Mouse (Mus musculus) hindbrain, embryonic 16.5 days (tissue): Measurements from ENCODE around the gene Slc4a1. TPM values are rescaled to one million over a fixed set of nuclear protein-coding genes. Genes with fewer than 3 reads are reported as not detected.

Source experiments
- ATAC-seq: fragments of 200-750 bp; cut with Nextera tagmentation; 2 replicates; pipeline ENCODE4 v1.8.0; 2017; ENCODE audit warnings: moderate TSS enrichment, moderate library complexity
- H3K27ac ChIP-seq: fragments of 300-500 bp; sonication (generic); 2 replicates; pipeline ENCODE4 v1.5.1; 2014; ENCODE audit warnings: low read depth, mild to moderate bottlenecking, control low read depth, low read length, moderate library complexity
- H3K27me3 ChIP-seq: fragments of 300-500 bp; sonication (generic); replicated peaks from 2 replicates; pipeline ENCODE4 v1.6.1; 2014; ENCODE audit warnings: low read length; ENCODE audit not compliant: control insufficient read depth, insufficient read depth
- H3K36me3 ChIP-seq: fragments of 300-500 bp; sonication (generic); 2 replicates; pipeline ENCODE4 v1.6.1; 2014; ENCODE audit warnings: mild to moderate bottlenecking, low read length, moderate library complexity, mixed read lengths; ENCODE audit not compliant: control insufficient read depth, insufficient read depth
- H3K4me1 ChIP-seq: fragments of 300-500 bp; sonication (generic); 2 replicates; pipeline ENCODE4 v1.6.1; 2014; ENCODE audit warnings: low read depth, low read length; ENCODE audit not compliant: control insufficient read depth, insufficient read depth
- H3K4me2 ChIP-seq: fragments of 300-500 bp; sonication (generic); 2 replicates; pipeline ENCODE4 v1.6.1; 2014; ENCODE audit warnings: mild to moderate bottlenecking, low read length, control low read depth, moderate library complexity
- H3K4me3 ChIP-seq: fragments of 300-500 bp; sonication (generic); 2 replicates; pipeline ENCODE4 v1.5.1; 2014; ENCODE audit warnings: mild to moderate bottlenecking, low read length, control low read depth, moderate library complexity
- H3K9ac ChIP-seq: fragments of 300-500 bp; sonication (generic); 2 replicates; pipeline ENCODE4 v1.6.1; 2014; ENCODE audit warnings: low read depth, mild to moderate bottlenecking, control low read depth, low read length, moderate library complexity
- H3K9me3 ChIP-seq: fragments of 300-500 bp; sonication (generic); 2 replicates; pipeline ENCODE4 v1.6.1; 2014; ENCODE audit warnings: mild to moderate bottlenecking, low read length, moderate library complexity; ENCODE audit not compliant: control insufficient read depth
- WGBS: fragments of 180-500 bp; shearing (Covaris S2); extraction: QIAGEN DNeasy Blood & Tissue Kit; methylation state at CpG from one replicate; pipeline ENCODE4 v1.1.7; 2014; 5-methylcytosine and 5-hydroxymethylcytosine counted together
- polyA plus RNA-seq: library from polyadenylated mRNA; unstranded; fragments of >200 nt; fragmentation: Nextera tagmentation; extraction: Ambion mirVana; gene quantifications from 2 replicates; pipeline ENCODE4 v1.2.1, GENCODE M21; 2015

The Slc4a1 gene
- polyA plus RNA-seq, 1 experiment from 2014 or later = 1.4 TPM

GRCm38 (mm10) chr11:102329518-102329917, 36.5 kb downstream of the Slc4a1 start:
- H3K27me3 ChIP-seq = no peaks in the 10 kb centered on the region
- H3K9me3 ChIP-seq = no peaks in the 10 kb centered on the region
- ATAC-seq = no peak
- H3K36me3 ChIP-seq = no peaks in the 10 kb centered on the region
- H3K27ac ChIP-seq = no peak overlapping the region
- no peak overlapping the region for H3K9ac ChIP-seq
- H3K4me3 ChIP-seq = no peak overlapping the region
- H3K4me2 ChIP-seq = no peak overlapping the region
- no peaks in the 10 kb centered on the region for H3K4me1 ChIP-seq

DNA sequence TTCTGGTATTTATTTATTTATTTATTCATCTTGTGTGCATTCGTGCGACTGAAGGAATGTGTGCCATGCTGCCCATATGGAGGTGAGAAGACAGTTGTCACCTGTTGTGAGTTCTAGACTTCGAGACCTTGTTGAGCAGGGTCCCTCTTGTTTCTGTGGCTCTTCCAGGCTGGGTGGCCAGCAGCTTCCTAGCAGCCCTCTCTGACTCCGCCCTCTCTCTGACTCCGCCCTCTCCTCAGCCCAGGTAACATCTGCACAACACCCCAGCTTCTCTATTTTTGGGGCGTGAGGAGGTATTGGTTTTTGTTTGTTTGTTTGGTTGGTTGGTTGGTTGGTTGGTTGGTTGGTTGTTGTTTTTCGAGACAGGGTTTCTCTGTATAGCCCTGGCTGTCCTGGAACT, 38.2 kb downstream of the Slc4a1 start:
- Histone ChIP-seq H3K4me3 (no peak overlapping the region), H3K9me3 (no peaks in the 10 kb centered on the region), H3K4me1 (no peaks in the 10 kb centered on the region), H3K9ac (no peak overlapping the region), H3K4me2 (no peak overlapping the region), H3K27ac (no peak overlapping the region), H3K27me3 (no peaks in the 10 kb centered on the region), H3K36me3 (no peaks in the 10 kb centered on the region)
- no peak for ATAC-seq
- WGBS = 91% methylated on average over 7 of the region's 7 CpGs

DNA sequence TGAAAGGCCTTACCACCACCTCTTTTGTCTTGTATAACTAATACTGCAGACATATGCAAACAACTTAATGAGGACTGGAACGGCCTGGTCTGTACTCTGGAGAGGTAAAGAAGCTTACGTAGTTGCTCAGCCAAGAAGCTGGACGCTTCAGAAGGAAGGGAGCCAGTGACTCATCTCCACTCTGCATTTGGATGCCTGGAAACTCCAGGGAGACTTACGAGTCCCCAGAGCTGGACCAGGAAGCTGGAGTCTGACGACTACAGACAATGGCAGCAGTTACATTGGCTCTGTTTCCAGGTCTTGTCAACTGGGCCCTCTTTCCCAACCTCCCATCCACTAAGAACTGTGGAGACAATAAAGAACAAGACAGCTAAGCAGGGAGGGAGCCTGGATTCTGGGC, 38.8 kb downstream of the Slc4a1 start:
- 62% methylated on average over 5 of the region's 5 CpGs for WGBS
- no peak for ATAC-seq

GRCm38 (mm10) chr11:102323516-102323915, 42.5 kb downstream of the Slc4a1 start:
- Histone ChIP-seq H3K27me3 (no peaks in the 10 kb centered on the region), H3K4me3 (no peak overlapping the region), H3K4me1 (peaks cover 9% of the 10 kb centered on the region), H3K9ac (no peak overlapping the region), H3K9me3 (no peaks in the 10 kb centered on the region), H3K36me3 (no peaks in the 10 kb centered on the region), H3K4me2 (no peak overlapping the region), H3K27ac (no peak overlapping the region)
- no peak for ATAC-seq
- WGBS = 85% methylated on average over 1 of the region's 1 CpGs

More for the DNA sequence above, 38.8 kb downstream of the Slc4a1 start:
- Histone ChIP-seq H3K4me2 (no peak overlapping the region), H3K27ac (no peak overlapping the region), H3K4me1 (no peaks in the 10 kb centered on the region), H3K27me3 (no peaks in the 10 kb centered on the region), H3K9me3 (no peaks in the 10 kb centered on the region), H3K9ac (no peak overlapping the region), H3K4me3 (no peak overlapping the region), H3K36me3 (no peaks in the 10 kb centered on the region)

- Histone ChIP-seq H3K27me3 (no peaks in the 10 kb centered on the region), H3K4me3 (no peak overlapping the region), H3K4me1 (peaks cover 9% of the 10 kb centered on the region), H3K27ac (no peak overlapping the region), H3K9me3 (no peaks in the 10 kb centered on the region), H3K4me2 (no peak overlapping the region), H3K36me3 (no peaks in the 10 kb centered on the region), H3K9ac (no peak overlapping the region)
- WGBS = 84% methylated on average over 6 of the region's 6 CpGs
- no peak for ATAC-seq
Observed at GRCm38 (mm10) chr11:102321931-102322330, 44.1 kb downstream of the Slc4a1 start.

DNA sequence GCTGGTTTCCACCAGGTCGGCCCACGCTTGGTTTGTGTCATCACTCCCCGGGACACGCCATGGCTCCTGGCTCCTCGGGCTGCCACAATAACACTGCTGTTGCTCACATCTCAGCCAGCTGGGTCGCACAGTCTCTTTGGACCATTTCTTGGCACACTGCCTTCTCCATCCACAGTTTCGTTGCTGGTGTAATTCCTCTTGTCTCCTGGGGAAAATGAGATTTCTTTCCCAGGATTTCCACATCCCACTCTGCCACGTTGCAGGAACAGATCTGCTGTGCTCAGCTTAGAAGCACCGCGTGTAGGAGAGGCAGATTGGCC, 45.4 kb downstream of the Slc4a1 start:
- Histone ChIP-seq H3K27me3 (no peaks in the 10 kb centered on the region), H3K27ac (peak overlapping the region; percentile 98), H3K4me2 (peak overlapping the region; percentile 91), H3K36me3 (no peaks in the 10 kb centered on the region), H3K9ac (peak overlapping the region; percentile 99), H3K9me3 (no peaks in the 10 kb centered on the region), H3K4me1 (peaks cover 18% of the 10 kb centered on the region), H3K4me3 (peak overlapping the region; percentile 79)
- WGBS = 5% methylated on average over 10 of the region's 10 CpGs
- ATAC-seq = peak; percentile 25

- no peaks in the 10 kb centered on the region for H3K36me3 ChIP-seq
- H3K9me3 ChIP-seq = no peaks in the 10 kb centered on the region
- ATAC-seq = peak; percentile 68
- peak overlapping the region; percentile 91 for H3K4me2 ChIP-seq
- H3K9ac ChIP-seq = peak overlapping the region; percentile 99
- no peaks in the 10 kb centered on the region for H3K27me3 ChIP-seq
- H3K4me1 ChIP-seq = peaks cover 23% of the 10 kb centered on the region
- whole genome bisulfite sequencing = under 1% methylated on average over 38 of the region's 38 CpGs
- H3K27ac ChIP-seq = peak overlapping the region; percentile 98
- peak overlapping the region; percentile 79 for H3K4me3 ChIP-seq
Observed at GRCm38 (mm10) chr11:102319941-102320685, 45.9 kb downstream of the Slc4a1 start.

GRCm38 (mm10) chr11:102319410-102319792, 46.6 kb downstream of the Slc4a1 start, which contains the start of gene Ubtf:
Ubtf (minus strand) TSS chr11:102319742.
- peak within 1 kb of the TSS; percentile 91 for H3K4me2 ChIP-seq
- no peaks in the 10 kb centered on the region for H3K36me3 ChIP-seq
- H3K27me3 ChIP-seq = no peaks in the 10 kb centered on the region
- WGBS = 0% methylated on average over 25 of the region's 25 CpGs
- ATAC-seq = peak; percentile 49
- peak within 1 kb of the TSS; percentile 99 for H3K9ac ChIP-seq
- H3K9me3 ChIP-seq = no peaks in the 10 kb centered on the region
- H3K27ac ChIP-seq = peak within 1 kb of the TSS; percentile 98
- peaks cover 23% of the 10 kb centered on the region for H3K4me1 ChIP-seq
- H3K4me3 ChIP-seq = peak within 1 kb of the TSS; percentile 79

- no peaks in the 10 kb centered on the region for H3K9me3 ChIP-seq
- under 1% methylated on average over 72 of the region's 84 CpGs for WGBS
- H3K27ac ChIP-seq = peak overlapping the region; percentile 98
- peaks cover 3% of the 10 kb centered on the region for H3K36me3 ChIP-seq
- H3K4me3 ChIP-seq = peak overlapping the region; percentile 79
- H3K27me3 ChIP-seq = no peaks in the 10 kb centered on the region
- peak overlapping the region; percentile 91 for H3K4me2 ChIP-seq
- ATAC-seq = no peak
- H3K9ac ChIP-seq = peak overlapping the region; percentile 99
- peaks cover 23% of the 10 kb centered on the region for H3K4me1 ChIP-seq
Observed at GRCm38 (mm10) chr11:102318576-102319409, 47.2 kb downstream of the Slc4a1 start.
